Mouse (Mus musculus) A20 (cell line): ENCODE data around the gene Gm960.

Experiments used
- DNase-seq: peaks from one replicate; pipeline ENCODE4 v3.0.0-alpha.2; 2011; ENCODE audit warnings: low read depth, low spot score

The Gm960 gene

DNA sequence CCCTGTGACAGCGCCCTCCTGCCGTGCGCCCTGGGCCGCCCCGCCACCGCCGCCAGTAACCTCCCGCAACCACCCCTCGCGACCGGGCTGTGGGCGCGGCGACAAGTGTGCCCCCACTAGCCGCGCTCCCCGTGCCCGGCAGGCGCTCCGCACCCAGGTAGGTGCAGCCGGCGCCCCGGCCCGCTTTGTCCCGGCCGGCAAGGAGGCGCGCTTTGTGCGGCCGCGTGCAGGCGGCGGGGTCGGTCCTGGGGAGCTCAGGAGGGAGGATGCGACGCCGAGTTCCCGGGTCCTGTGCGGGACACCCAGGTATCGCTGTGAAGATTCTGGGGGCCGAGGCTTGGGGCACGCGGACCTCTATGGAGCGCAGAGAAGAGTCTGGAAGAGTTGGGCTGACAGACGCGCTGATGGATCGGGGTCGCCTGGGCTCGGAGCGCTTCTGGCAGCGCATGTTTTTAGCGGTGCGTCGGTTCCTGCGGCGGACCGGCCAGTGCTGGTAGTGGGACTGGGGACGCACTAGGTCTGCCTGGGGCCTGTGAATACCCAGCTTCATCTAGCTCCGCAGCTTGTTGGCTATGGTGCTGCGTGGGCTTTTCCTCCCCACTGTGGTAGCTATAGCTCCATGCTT is 13.8 kb upstream of the Gm960 start:
- DNase-seq = no peak

DNA sequence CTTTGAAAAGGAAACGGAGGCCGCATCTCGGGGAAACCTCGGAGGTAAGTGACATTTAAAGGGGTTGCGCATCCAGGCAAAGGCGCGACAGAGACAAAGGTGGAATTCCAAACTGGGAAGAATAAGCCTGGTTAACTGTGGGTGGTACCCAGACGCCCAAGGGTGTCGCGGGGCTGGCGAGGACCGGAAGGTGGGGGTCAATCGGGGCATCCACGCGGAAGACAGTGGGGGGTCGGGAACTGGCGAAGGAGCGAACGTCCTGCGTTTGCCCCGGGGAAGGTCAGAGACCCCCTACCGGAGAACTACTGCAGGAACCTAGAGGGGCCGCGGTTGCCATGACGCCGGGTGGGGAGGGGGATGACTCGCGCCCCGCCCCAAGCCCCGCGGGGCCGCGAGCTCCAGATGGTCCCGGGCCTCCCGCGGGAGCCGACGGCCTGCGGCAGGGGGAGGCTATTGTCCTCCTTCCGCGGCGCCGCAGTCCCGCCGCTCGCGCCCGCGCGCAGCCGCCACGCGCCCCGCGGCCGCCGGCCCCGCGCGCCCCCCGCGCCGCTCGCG is 13.2 kb upstream of the Gm960 start:
- DNase-seq = no peak

DNA sequence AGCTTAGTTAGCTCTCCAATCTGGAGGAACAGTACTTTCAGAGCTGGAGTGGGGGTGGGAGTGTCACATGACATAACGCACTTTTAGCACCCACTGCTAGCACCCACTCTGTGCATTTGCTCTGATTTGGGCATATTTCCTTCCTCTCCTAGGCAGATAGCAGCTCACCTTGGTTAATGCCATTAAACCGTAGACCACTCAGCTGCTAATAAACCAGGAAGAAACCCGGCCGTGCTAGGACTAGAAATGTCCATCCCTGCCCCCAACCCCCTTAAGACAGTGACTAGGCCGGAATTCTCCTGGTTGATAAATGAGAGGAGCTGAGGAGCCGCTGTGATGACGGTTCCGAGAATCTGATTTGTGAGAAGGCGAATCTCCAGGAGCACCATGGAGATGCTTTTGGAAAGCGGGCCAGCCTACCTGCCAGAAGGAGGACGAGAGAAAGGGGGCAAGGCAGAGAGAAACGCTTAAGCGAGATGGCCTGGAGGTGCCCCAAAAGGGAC is 12.7 kb upstream of the Gm960 start, which contains the start of gene Sptbn2:
Gene Sptbn2, plus strand, starts transcription at position 70 of the 503 bp plus-strand sequence.
- no peak for DNase-seq

DNA sequence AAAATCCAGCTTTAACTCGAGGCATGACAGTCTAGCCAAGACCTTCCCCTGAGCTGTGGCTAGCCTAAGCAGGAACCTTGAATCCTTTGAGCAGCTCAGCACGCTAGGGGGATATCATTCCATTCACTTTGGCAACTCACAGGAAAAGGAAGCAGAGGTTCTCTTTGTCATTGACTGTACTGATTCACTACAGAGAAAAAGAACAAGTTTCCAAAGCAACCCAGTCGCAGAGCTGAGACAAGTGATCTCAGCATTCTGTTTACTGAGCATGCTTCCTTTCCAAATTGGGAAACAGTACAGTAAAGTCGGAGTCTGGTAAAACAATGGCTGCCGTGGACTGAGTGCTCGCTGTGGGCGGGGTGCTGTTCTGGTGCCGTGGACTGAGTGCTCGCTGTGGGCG is 10.3 kb upstream of the Gm960 start:
- no peak for DNase-seq

DNA sequence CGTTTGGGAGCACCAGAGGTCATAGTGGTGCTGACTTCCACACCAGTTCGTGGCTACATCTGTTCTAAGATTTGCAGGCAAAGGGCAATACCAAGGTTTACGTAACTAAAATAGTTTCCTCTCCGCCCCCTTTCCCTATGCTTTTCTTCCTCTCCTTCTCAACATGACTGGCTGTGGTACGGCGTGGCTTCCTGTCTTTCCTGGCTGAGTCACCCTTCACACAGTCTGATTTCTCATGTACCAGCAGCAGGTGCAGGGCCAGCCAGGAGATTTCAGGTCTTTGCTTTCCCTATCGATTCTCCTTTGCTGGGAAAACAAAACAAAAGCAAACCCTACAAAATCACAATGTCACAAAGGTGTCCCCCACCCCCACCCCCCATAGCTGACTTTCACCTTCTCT is 2.8 kb upstream of the Gm960 start:
- no peak for DNase-seq

DNA sequence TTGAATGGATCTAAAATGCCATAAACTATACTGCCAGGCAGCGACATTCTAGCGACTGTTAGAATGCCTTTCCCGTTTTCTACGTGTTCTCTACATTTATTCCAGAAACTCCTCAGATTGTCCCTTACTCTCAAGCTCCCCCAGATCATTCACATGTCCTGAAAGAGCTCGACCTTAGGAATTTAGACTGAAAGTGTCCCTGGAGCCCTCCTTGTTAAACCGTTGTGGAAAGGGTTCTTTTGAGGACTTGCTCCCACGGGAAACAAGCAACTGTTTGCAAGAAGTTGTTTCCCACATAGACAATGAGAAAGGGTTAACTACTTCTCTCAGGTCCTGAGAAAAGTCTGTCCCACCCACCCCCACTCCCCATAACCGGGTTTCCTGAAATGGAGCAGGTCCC is 2.2 kb upstream of the Gm960 start:
- DNase-seq = no peak

DNA sequence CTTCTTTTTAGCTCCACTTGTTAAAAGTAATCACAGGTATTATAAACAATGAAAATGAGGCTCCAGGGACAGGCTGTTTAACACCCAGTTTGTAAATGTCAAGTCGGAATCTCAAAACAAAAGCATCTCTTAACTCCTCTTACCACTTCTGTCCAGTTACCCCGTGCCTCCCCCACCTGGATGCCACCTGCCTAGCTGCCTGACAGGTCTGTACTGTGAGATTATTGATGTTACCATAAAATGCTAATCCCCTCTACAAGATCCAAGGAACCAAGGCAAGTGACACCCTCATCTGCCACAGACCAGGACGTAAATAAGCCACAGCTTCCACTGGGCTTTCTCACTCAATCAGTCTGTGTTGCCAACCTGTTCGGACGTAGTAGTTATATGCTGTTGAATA is 1.4 kb upstream of the Gm960 start:
- DNase-seq = no peak

DNA sequence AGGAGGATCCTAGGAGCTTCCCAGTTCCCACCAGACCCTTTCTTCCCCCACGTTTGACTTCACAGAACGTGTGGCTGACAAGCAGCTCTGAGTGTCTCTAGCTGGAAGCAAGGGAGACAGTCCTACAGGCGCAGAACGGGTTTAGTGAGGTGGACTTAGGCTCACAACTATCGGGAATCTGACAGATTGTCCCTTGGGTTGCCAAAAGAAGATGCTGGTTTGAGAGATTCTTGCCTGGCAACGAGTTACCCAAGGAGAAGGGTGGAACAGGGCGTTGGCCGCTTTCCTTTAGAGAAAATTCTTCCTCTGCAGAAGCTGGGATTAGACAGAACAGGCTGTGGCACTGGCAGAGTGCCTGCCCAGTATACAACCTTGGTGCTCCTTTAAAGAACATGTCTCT is 388 bp upstream of the Gm960 start:
- no peak for DNase-seq

DNA sequence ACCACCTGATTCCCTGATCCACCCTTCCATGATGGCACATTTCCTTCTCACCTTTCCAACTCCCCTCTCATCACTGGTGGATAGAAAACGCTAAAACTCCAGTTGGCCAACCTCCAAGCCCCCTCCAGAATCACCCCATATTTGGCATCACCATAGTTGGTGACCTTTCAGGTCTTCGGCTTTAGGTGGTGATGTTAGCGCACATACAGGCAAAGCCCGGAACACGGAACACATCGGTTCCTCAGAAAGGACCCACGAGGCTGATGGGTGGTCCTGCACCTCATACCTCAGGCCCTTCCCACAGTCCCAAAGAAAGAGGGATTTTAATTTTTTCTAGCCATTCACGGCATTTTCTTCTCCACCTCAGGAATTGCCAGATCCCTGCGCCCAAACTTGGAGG is 747 bp downstream of the Gm960 start:
- DNase-seq = no peak

DNA sequence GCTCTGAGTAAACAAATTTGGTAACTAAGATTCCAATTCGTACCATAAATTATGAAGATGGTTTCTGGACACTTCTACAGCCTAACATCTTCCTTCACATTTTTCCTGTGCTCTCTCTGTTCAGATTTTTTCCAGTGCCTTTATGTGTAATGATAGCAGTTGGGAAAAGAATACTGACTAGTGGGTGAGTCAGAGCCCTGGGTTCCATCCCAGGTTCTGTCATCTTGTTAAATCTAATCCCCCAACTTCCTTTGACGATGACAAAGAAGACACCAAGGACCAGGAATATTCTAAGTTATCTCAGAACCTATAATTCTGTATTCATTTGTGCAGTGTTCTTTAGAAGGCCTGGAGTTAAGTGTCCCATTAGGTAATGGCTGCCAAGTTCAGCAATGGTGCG is 1.3 kb downstream of the Gm960 start:
- no peak for DNase-seq

DNA sequence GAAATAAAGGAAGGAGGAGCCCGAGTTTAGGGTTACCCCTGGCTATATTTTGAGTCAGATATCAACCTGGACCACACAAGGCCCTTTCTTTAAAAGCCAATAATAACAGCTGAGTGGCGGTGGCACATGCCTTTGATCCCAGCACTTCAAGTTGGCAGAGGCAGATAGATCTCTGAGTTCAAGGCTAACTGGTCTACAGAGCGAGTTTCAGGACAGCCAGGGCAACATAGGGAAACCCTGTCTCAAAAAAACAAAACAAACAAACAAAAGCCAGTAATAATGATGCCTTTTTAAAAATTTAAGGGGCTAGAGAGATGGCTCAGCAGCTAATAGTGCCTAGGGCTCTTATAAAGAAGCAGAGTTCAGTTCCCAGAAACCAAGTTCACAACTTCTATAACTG is 4.1 kb downstream of the Gm960 start:
- no peak for DNase-seq

DNA sequence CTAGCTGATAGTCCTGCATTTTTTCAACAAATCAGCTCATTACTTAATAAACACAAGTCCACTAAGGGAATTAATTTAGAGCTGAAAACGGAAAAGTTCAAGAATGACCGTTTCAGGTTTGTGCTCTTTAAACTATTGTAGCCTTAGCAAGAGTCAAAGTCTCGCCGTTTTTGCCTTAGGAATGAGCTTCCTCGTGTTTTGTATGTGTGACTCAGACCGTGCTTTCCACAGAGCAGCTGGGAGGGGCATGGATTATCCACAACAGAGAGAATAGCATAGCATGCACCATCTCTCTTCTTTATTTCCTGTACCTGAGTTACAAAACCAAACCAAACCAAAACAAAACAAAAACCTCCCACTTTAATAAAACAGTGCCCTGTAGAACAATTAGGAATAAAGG is 26.1 kb downstream of the Gm960 start:
- DNase-seq = no peak

DNA sequence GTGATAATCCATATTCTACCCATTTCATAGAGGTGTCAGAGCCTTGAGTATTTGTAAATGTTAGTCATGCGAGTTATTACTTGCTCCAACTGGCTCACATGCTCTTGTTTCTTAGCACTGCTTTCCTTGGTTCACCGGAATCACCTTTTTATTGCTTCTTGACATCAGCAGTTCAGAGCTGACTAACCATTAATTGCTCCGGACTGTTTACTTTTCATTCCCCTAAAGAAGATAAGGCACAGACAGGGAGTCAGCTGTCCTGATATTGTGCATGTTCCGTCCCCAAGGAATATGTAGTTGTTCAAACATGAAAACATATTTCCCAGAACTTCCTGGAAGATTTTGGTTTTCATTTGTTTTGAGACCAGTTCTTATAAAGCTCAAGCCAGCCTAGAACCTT is 27.7 kb downstream of the Gm960 start:
- DNase-seq = no peak

DNA sequence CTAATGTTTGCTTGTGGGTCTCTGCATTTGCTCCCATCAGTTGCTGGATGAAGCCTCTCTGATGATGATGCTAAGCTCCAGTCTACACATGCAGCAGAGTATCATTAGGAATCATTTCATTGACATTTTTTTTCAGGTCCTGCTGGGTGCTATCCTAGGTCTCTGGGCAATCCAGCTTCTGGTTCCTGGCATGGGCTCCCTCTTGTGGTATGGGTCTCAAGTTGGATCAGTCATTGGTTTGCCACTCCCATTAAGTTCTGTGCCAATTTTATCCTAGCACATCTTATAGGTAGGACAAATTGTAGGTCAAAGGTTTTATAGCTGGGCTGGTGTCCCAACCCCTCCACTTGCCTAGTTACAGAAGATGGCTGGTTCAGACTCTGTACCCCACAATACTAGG is 31.7 kb downstream of the Gm960 start:
- DNase-seq = no peak

DNA sequence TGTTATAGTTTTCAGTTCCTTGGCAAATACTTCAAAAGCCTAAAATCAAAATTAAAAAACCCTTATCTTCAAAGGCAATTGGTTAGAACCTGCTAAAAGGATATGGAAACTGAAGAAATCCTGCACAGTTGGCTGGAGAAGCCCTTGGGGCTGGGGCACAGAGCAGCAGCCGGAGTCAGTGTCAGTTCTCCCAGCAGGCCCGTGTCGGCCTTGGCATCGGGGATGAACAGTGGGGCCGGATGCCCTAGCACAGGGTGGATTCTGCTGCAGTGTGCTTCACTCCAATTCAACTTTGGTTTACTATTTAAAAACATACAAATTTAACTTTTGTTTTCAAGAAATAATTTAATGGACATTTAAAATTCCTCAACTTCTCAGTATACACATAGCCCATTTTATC is 40.3 kb downstream of the Gm960 start:
- DNase-seq = no peak

DNA sequence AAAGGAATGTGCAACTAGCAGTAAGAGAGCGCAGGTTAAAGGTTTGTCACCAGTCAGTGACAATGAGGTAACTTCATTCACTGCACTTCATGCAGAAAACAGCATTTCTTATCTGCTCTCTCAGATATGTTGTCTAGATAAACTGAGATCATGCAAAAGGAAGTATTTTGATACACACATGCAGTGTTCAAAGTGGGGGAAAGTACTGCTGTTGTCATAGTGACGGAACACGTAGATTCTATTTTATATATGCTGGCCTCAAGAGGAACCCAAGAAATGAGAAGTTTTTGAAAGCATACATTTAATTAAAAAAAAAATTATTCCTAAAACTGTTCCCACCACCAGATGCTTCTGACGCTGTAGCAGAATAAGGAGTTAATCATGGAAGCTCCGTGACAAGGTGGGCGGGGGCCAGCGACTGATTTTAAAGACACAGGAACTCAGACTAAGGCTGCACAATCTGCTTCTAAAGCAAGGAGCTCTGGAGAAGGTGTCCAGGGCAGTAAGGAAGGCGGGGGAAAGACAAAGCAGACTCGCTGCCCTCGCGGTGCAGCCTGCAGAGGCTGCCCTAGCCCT is 51.5 kb downstream of the Gm960 start:
- no peak for DNase-seq

DNA sequence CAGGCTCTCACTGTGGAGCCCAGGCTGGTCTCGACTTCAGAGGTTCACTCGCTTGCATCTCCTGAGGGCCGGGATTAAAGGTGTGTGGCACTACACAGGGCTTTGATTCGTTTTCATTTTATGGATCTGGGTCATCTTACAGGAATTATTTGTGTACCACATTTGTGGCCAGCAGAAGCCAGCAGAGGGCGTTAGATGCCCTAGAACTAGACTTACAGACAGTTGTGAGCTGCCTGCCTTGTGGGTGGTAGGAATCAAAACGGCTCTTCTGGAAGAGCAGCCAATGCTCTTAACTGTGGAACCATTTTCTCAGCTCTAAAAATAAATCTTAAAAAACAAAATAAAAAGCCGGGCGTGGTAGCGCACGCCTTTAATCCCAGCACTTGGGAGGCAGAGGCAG is 54.2 kb downstream of the Gm960 start:
- DNase-seq = peak; percentile 24

DNA sequence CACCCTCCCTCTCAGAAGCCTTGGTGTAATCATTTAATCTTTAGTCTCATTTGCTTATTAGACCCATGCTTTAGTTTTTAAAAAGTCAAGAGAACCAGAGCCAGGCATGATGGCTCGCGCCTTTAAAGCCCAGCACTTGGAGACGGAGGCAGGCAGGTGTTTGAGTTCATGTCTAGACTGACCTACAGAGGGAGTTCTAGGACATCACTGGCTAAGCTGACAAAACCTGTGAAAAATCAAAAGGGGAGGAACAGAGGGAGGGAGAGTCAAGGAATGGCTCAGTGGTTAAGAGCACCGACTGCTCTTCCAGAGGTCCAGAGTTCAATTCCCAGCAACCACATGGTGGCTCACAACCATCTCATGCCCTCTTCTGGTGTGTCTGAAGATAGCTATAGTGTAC is 62.5 kb downstream of the Gm960 start:
- no peak for DNase-seq

DNA sequence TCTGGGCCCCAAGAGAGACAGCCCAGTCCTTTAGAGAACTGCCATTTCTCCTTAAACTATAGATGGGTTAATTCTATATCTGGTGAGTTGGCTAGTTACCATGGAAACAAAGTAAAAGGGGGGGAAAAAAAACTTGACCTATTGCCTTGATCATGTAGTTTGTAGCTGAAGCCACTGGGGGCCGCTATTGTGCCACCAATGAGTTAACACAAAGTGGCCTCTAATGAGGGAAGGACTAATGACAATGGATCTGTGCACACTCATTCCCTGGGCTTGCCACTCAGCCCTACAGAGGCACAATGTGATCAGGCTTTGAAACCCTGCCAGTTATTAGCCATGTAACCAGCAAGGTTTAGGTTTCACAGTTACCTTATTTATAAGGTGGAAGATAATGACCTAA is 69.6 kb downstream of the Gm960 start:
- peak; percentile 72 for DNase-seq

DNA sequence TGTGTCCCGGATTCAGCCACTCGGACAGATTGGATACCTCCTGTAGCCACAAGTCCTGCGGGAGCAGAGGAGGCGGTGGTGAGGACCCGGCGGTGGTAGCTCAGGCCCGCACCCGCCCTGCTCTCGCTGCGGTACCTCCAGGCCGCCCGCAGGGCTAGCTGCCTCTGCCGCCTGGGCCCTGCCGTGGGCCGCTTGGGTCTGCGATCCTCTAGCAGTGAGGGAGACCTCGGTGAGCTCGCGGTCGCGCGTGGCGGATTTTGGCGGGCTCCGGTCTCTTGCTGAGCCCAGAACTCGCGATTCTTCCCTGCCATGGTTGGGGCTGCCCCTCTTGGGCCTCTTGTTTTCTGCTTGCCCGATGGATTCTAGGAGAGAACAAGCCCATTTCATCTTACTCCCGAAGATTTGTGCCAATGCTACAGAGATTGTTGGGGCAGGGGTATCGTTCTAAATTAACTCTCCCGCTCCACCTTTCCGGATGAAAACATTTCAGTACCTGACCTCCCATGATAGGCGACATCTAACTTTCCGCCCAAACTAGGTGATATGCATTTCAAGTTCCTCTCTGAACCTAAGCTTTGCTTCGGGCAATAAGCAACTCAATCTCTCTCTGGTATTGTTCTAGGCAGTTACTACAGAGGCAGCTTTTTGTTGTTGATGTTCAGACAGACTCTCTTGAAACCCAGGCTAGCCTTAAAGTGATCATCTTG is 72.5 kb downstream of the Gm960 start:
- DNase-seq = no peak

DNA sequence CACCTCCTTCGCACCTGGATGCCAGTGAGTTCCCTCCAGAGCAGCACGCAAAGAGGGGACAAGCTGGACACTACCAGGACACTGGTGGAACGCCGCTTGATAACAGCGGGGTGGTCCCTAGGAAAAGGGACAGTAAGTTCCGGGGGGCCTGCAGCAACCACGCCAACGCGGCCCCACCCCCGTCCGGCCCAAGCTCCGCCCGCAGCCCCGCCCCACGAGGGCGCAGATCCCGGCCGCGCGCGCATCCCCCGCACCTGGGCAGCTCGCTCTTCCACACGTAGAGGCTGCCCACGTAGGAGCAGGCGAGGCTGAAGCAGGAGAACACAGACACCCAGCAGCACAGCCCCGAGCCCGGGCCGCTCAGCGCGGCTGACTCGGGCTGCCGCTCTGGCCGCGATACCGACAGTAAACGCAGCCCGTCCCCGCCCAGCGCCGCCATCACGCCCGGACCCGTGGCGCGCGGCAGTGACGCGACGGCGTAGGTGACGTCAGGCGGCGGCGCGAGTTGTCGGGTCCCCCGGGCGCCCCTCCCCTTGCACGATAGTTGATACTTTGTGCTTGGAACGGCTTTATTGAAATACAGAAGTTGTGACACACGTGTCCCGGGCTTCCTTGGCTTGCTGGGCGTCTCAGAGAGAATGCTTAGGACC is 73.2 kb downstream of the Gm960 start, which contains the start of gene Rce1:
Gene Rce1, minus strand, starts transcription at position 463 of the 650 bp plus-strand sequence.
- DNase-seq = peak; percentile 95
